Mouse (Mus musculus): Measurements from ENCODE around the gene Gapdhs. TPM values are rescaled to one million over a fixed set of nuclear protein-coding genes. Genes with fewer than 3 reads are reported as not detected.

Gapdhs gene
- total RNA-seq, 2 experiments from 2014 or later, result not detected

DNA sequence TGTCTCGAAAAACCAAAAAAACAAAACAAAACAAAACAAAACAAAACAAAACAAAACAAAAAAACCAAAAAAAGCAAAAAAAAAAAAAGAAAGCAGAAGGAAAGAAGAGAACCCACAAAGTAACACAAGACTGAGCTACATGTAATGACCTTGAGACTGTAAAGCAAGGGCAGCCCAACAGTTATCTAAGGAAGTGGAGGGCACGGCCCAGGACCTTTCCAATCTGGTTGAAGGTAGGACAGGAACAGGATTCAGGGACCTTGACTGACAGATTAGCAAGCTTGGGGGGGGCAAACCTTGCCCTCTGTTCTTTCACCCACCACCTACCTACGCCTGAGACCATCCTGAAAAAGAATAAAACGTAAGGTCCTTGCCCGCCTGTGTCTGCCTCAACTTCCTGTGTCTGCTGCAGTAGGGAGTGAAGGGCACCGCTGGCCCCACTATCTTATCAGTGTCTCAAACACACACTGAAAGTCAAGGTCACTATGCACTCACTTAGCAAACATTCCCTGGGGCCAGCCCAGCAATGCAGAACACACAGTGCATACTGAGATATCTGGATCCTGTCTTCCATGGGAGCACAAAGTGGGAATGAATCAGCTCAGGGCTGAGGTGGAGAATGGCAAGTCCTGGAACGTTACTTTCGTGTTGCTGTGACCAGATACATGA is 37.1 kb downstream of the Gapdhs start:
- intact Hi-C loops (cut with DNase I), result no loop called here
- DNase-seq (ENCODE audit: extremely low spot score in 1 of 2, low spot score in 2 of 2), result no peak

- DNase-seq (ENCODE audit: extremely low spot score in 1 of 2, low spot score in 2 of 2), result no peak
- intact Hi-C loops (cut with DNase I), result no loop called here
These were observed 44.9 kb downstream of the Gapdhs start, which contains the start of gene 2200002J24Rik for GRCm38 (mm10) chr7:30698589-30698988. Gene 2200002J24Rik (plus strand): TSS chr7:30698926.

DNA sequence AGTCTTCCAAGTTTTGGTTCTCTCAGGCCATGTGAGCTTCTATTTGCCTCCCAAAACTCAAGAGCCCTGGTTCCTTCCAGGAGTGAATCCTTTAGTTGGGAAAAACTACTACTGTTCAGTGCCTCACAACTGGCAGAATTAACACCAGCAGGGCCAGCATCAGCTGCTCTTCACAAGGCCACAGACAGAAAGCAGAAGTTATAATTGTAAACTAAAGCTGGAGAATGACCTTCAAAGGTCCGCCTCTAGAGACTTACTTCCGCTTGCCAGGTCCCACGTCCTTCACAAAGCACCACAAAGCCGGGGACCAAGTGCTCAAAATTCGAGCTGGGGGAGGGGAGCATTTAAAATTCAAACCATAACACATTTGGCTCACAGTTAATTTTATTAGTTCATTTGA is 45.4 kb downstream of the Gapdhs start:
- intact Hi-C loops (cut with DNase I), result no loop called here
- DNase-seq (ENCODE audit: extremely low spot score in 1 of 2, low spot score in 2 of 2), result no peak

DNA sequence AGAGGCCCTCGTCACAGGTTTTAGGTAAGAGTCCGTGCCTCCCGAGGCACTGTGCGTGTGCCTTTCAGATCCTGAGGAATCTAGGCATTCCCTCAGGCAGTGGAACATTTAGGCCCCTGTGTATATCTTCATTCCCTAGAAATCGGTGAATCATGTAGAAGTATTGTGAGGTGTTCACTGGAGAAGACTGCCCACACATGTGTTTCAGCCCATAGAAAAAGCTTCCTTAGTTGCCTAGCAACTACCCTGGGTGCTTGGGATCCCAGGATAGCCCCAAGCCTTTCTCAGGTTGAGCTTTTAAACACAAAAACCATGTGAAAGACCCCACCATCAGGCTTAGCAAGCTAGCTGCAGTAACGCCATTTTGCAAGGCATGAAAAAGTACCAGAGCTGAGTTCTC is 55.2 kb downstream of the Gapdhs start:
- intact Hi-C loops (cut with DNase I), result no loop called here
- no peak for DNase-seq (ENCODE audit: extremely low spot score in 1 of 2, low spot score in 2 of 2)

GRCm38 (mm10) chr7:30683425-30683824 is 60.1 kb downstream of the Gapdhs start:
- intact Hi-C loops (cut with DNase I), result no loop called here
- DNase-seq (ENCODE audit: extremely low spot score in 1 of 2, low spot score in 2 of 2), result no peak

GRCm38 (mm10) chr7:30681897-30682296 is 61.6 kb downstream of the Gapdhs start:
- intact Hi-C loops (cut with DNase I), result no loop called here
- no peak for DNase-seq (ENCODE audit: extremely low spot score in 1 of 2, low spot score in 2 of 2)

Other genes starting within 250 kb of the Gapdhs start
- gene Arhgap33, start 208.6 kb downstream of the Gapdhs start, total RNA-seq (2021), result 100 to 1,000 TPM; 259 to 264 TPM
- gene Hspb6, start 191.5 kb downstream of the Gapdhs start, total RNA-seq (2021), result 1 to 10 TPM; 6.4 to 7.3 TPM
- 1 to 10 TPM; 2.9 to 3.4 TPM for gene Proser3, start 191.4 kb downstream of the Gapdhs start, total RNA-seq (2021)
- gene Lin37, start 183.8 kb downstream of the Gapdhs start, total RNA-seq (2021), result 10 to 100 TPM; 24.3 to 26.4 TPM
- gene U2af1l4, start 180.4 kb downstream of the Gapdhs start, total RNA-seq (2021), result 10 to 100 TPM; 50.1 to 56.1 TPM
- gene Gm49396, start 180.3 kb downstream of the Gapdhs start, total RNA-seq (2021), result 1 to 10 TPM; 4.2 TPM
- gene Psenen, start 180.1 kb downstream of the Gapdhs start, total RNA-seq (2021), result 10 to 100 TPM; 79.1 to 82.8 TPM
- gene Igflr1, start 178.3 kb downstream of the Gapdhs start, total RNA-seq (2021), result 1 to 10 TPM; 1.5 to 1.8 TPM
- 10 to 100 TPM; 54.1 to 56.9 TPM for gene Kmt2b, start 155.0 kb downstream of the Gapdhs start, total RNA-seq (2021)
- not detected for gene Zbtb32, start 144.8 kb downstream of the Gapdhs start, total RNA-seq (2021)
- under 1 TPM in 1 of 2 experiments, not detected in 1; 0.32 TPM for gene Upk1a, start 130.8 kb downstream of the Gapdhs start, total RNA-seq (2021)
- gene Cox6b1, start 117.5 kb downstream of the Gapdhs start, total RNA-seq (2021), result 100 to 1,000 TPM; 736 to 789 TPM
- not detected for gene Etv2, start 107.8 kb downstream of the Gapdhs start, total RNA-seq (2021)
- gene Rbm42, start 93.4 kb downstream of the Gapdhs start, total RNA-seq (2021), result 10 to 100 TPM; 68.0 to 72.2 TPM
- gene Haus5, start 78.7 kb downstream of the Gapdhs start, total RNA-seq (2021), result 1 to 10 TPM; 7.1 to 7.3 TPM
- gene Pmis2, start 72.1 kb downstream of the Gapdhs start, total RNA-seq (2021), result not detected
- gene 2200002J24Rik, start 44.8 kb downstream of the Gapdhs start, total RNA-seq (2021), result not detected
- 1 to 10 TPM; 2.5 to 3.2 TPM for gene Atp4a, start 31.5 kb downstream of the Gapdhs start, total RNA-seq (2021)
- 100 to 1,000 TPM; 136 to 144 TPM for gene Tmem147, start 14.1 kb downstream of the Gapdhs start, total RNA-seq (2021)
- gene Sbsn, start 7.8 kb upstream of the Gapdhs start, total RNA-seq (2021), result 1 to 10 TPM; 9.5 to 9.8 TPM
- gene Dmkn, start 20.1 kb upstream of the Gapdhs start, total RNA-seq (2021), result 1 to 10 TPM; 1.4 to 1.5 TPM
- gene Krtdap, start 44.2 kb upstream of the Gapdhs start, total RNA-seq (2021), result not detected
- under 1 TPM in 1 of 2 experiments, not detected in 1; 0.69 TPM for gene Ffar2, start 80.1 kb upstream of the Gapdhs start, total RNA-seq (2021)
- not detected for gene Ffar3, start 112.5 kb upstream of the Gapdhs start, total RNA-seq (2021)
- gene Ffar1, start 117.9 kb upstream of the Gapdhs start, total RNA-seq (2021), result not detected
- gene Cd22, start 136.7 kb upstream of the Gapdhs start, total RNA-seq (2021), result under 1 TPM in 1 of 2 experiments, not detected in 1; 0.28 TPM
- 10 to 100 TPM; 27.0 to 60.7 TPM for gene Mag, start 171.2 kb upstream of the Gapdhs start, total RNA-seq (2021)
- not detected for gene Hamp2, start 181.0 kb upstream of the Gapdhs start, total RNA-seq (2021)
- gene Hamp, start 200.4 kb upstream of the Gapdhs start, total RNA-seq (2021), result not detected
- 100 to 1,000 TPM; 112 to 115 TPM for gene Usf2, start 213.1 kb upstream of the Gapdhs start, total RNA-seq (2021)
- gene Lsr, start 229.8 kb upstream of the Gapdhs start, total RNA-seq (2021), result 10 to 100 TPM; 10.2 to 12.6 TPM
- under 1 TPM; 0.18 to 0.21 TPM for gene Fam187b, start 230.1 kb upstream of the Gapdhs start, total RNA-seq (2021)